Mouse (Mus musculus) midbrain, embryonic 12.5 days (tissue): Measurements from ENCODE around the gene Sart1. TPM values are rescaled to one million over a fixed set of nuclear protein-coding genes. Genes with fewer than 3 reads are reported as not detected.

Source experiments
- ATAC-seq: fragments of 200-750 bp; cut with Nextera tagmentation; 2 replicates; pipeline ENCODE4 v1.8.0; 2017; ENCODE audit warnings: low read depth, moderate TSS enrichment, moderate library complexity; ENCODE audit not compliant: low FRiP score
- H3K27ac ChIP-seq: fragments of 300-500 bp; sonication (generic); replicated peaks from 2 replicates; pipeline ENCODE4 v1.5.1; 2016; ENCODE audit warnings: mild to moderate bottlenecking
- H3K27me3 ChIP-seq: fragments of 300-500 bp; sonication (generic); 2 replicates; pipeline ENCODE4 v1.6.1; 2016; ENCODE audit warnings: mild to moderate bottlenecking
- H3K36me3 ChIP-seq: fragments of 300-500 bp; sonication (generic); 2 replicates; pipeline ENCODE4 v1.6.1; 2016
- H3K4me1 ChIP-seq: fragments of 300-500 bp; sonication (generic); 2 replicates; pipeline ENCODE4 v1.6.1; 2016
- H3K4me2 ChIP-seq: fragments of 300-500 bp; sonication (generic); replicated peaks from 2 replicates; pipeline ENCODE4 v1.6.1; 2016; ENCODE audit warnings: mild to moderate bottlenecking, moderate library complexity
- H3K4me3 ChIP-seq: fragments of 300-500 bp; sonication (generic); 2 replicates; pipeline ENCODE4 v1.5.1; 2016; ENCODE audit warnings: mild to moderate bottlenecking
- H3K9ac ChIP-seq: fragments of 300-500 bp; sonication (generic); replicated peaks from 2 replicates; pipeline ENCODE4 v1.6.1; 2016; ENCODE audit warnings: mild to moderate bottlenecking, moderate library complexity
- H3K9me3 ChIP-seq: fragments of 300-500 bp; sonication (generic); 2 replicates; pipeline ENCODE4 v1.6.1; 2016; ENCODE audit warnings: mild to moderate bottlenecking
- WGBS: fragments of 180-500 bp; shearing (Covaris S2); methylation state at CpG from one replicate; pipeline ENCODE4 v1.1.7; 2016; 5-methylcytosine and 5-hydroxymethylcytosine counted together
- polyA plus RNA-seq: library from polyadenylated mRNA; unstranded; fragments of >200 nt; fragmentation: Nextera tagmentation; extraction: Ambion mirVana; gene quantifications from 2 replicates; pipeline ENCODE4 v1.2.1, GENCODE M21; 2016

The Sart1 gene
- polyA plus RNA-seq, 1 experiment from 2014 or later: 115 TPM

DNA sequence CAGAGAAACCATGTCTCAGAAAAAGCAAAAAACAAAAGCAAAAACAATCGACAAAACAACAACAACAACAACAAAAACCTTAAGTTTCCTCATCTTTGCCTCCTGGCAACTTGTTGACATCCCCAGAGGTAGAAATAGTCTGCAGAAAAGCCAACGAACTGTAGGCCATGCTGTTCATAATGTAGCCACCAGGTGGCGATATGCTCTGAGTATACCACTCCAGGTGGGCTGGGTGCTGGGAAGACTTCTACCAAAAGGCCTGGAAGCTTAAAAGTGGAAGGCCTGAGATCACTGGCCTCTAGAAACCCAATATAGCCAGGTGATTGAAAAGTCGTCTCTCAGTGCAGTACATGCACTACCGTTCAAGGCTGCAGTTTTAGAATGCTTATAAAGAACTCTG is 50.5 kb downstream of the Sart1 start:
- Histone ChIP-seq H3K9ac (no peak overlapping the region), H3K36me3 (no peaks in the 10 kb centered on the region), H3K27ac (no peak overlapping the region), H3K9me3 (no peaks in the 10 kb centered on the region), H3K4me3 (no peak overlapping the region), H3K27me3 (no peaks in the 10 kb centered on the region), H3K4me2 (no peak overlapping the region), H3K4me1 (no peaks in the 10 kb centered on the region)
- WGBS: 20% methylated on average over 5 of the region's 5 CpGs
- ATAC-seq: no peak

DNA sequence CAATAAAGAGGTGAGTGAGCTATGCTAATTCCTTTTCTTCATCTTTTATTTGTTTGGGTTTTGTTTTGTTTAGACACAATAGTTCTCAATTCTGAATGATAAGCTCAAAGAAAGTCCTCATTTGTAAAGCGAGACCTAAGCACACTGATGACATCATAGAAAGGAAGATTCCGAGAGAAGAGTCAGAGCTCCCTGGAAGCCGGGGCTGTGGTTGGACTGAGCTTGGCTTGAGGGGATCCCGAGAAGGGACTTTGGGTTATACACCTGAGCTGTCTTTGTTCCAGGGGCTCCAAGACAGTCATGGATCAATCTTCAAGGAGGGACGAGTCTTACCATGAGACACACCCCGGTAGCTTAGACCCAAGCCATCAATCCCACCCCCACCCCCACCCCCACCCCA is 53.1 kb downstream of the Sart1 start, which contains the start of gene Catsper1:
TSS of gene Catsper1 (plus strand) at position 301 of the 400 bp plus-strand sequence.
- Histone ChIP-seq H3K4me3 (no peak within 1 kb of the TSS), H3K9ac (no peak within 1 kb of the TSS), H3K27me3 (no peaks in the 10 kb centered on the region), H3K4me2 (no peak within 1 kb of the TSS), H3K36me3 (no peaks in the 10 kb centered on the region), H3K4me1 (no peaks in the 10 kb centered on the region), H3K27ac (no peak within 1 kb of the TSS), H3K9me3 (no peaks in the 10 kb centered on the region)
- no peak for ATAC-seq
- 90% methylated on average over 6 of the region's 6 CpGs for WGBS

DNA sequence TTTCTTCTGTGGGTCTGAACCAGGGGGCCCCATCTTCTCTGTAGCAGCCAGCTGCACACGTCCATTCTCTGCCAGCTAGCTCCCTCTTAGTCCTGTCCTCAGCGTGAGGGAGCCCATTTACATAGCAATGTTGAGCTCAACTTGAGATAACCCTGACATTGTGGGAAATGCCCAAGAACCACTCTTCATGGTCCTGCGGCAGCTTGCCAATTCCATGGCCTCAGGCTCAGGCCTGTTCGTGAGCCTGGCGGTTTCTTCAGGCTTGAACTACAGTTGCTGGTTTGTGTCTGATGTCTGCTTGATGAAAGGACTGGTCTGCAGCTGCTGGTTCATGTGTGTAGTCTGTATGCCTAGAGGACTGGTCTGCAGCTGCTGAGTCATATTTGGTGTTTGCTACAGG is 53.8 kb downstream of the Sart1 start:
- no peaks in the 10 kb centered on the region for H3K27me3 ChIP-seq
- 80% methylated on average over 5 of the region's 5 CpGs for WGBS
- H3K4me3 ChIP-seq: no peak overlapping the region
- H3K4me1 ChIP-seq: no peaks in the 10 kb centered on the region
- no peak overlapping the region for H3K27ac ChIP-seq
- no peaks in the 10 kb centered on the region for H3K9me3 ChIP-seq
- no peak overlapping the region for H3K9ac ChIP-seq
- H3K4me2 ChIP-seq: no peak overlapping the region
- ATAC-seq: no peak
- no peaks in the 10 kb centered on the region for H3K36me3 ChIP-seq

DNA sequence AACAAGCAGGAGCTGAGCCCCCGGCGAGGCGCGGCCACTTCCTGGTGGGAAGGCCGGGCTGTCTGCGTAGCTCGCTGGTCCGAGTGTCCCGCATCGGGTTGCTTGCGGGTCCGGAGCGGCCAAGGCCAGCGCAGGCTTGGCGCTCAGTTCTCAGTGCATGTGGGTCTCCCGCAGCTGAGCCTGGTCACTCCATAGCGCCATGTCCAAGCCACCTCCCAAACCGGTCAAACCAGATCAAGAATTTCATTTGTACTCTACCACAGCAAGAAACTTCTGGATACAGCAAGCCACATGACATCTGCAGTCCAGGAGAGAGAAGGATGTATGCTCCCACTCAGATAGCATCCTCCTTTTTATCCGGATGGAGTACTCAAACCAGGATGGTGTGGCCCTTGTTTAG is 60.5 kb downstream of the Sart1 start:
- H3K9me3 ChIP-seq: no peaks in the 10 kb centered on the region
- no peak overlapping the region for H3K4me3 ChIP-seq
- no peaks in the 10 kb centered on the region for H3K27me3 ChIP-seq
- H3K36me3 ChIP-seq: no peaks in the 10 kb centered on the region
- WGBS: 72% methylated on average over 19 of the region's 19 CpGs
- no peak overlapping the region for H3K9ac ChIP-seq
- H3K4me2 ChIP-seq: no peak overlapping the region
- ATAC-seq: no peak
- no peaks in the 10 kb centered on the region for H3K4me1 ChIP-seq
- H3K27ac ChIP-seq: no peak overlapping the region

Other genes with a start within 250 kb of the Sart1 start
- 32.5 and 32.8 TPM in 2 replicates for gene Pacs1, start 115.6 kb downstream of the Sart1 start, polyA plus RNA-seq
- 411 and 418 TPM in 2 replicates for gene Sf3b2, start 93.2 kb downstream of the Sart1 start, polyA plus RNA-seq
- gene Gal3st3, start 90.4 kb downstream of the Sart1 start, polyA plus RNA-seq: 20.4 and 24.1 TPM in 2 replicates
- gene Catsper1, start 53.0 kb downstream of the Sart1 start, polyA plus RNA-seq: not detected in 2 replicates
- gene Cst6, start 39.1 kb downstream of the Sart1 start, polyA plus RNA-seq: 0.87 and 2.2 TPM in 2 replicates
- 75.9 and 79.9 TPM in 2 replicates for gene Eif1ad, start 22.0 kb downstream of the Sart1 start, polyA plus RNA-seq
- 392 and 402 TPM in 2 replicates for gene Banf1, start 21.5 kb downstream of the Sart1 start, polyA plus RNA-seq
- 0.17 and 0.28 TPM in 2 replicates for gene Tsga10ip, start 13.8 kb upstream of the Sart1 start, polyA plus RNA-seq
- 257 and 262 TPM in 2 replicates for gene Drap1, start 36.3 kb upstream of the Sart1 start, polyA plus RNA-seq
- gene AI837181, start 36.4 kb upstream of the Sart1 start, polyA plus RNA-seq: 52.4 and 60.3 TPM in 2 replicates
- gene Fosl1, start 58.8 kb upstream of the Sart1 start, polyA plus RNA-seq: not detected in 2 replicates
- 10.1 TPM in 2 replicates for gene Ccdc85b, start 69.2 kb upstream of the Sart1 start, polyA plus RNA-seq
- 144 and 149 TPM in 2 replicates for gene Fibp, start 71.9 kb upstream of the Sart1 start, polyA plus RNA-seq
- 3.6 and 3.9 TPM in 2 replicates for gene Ctsw, start 79.8 kb upstream of the Sart1 start, polyA plus RNA-seq
- 57.9 and 68.9 TPM in 2 replicates for gene Efemp2, start 85.3 kb upstream of the Sart1 start, polyA plus RNA-seq
- gene Mus81, start 99.7 kb upstream of the Sart1 start, polyA plus RNA-seq: 47.7 and 50.1 TPM in 2 replicates
- 3,169 and 3,187 TPM in 2 replicates for gene Cfl1, start 101.8 kb upstream of the Sart1 start, polyA plus RNA-seq
- 0.22 TPM in 1 of 2 replicates, not detected in the other for gene 1700020D05Rik, start 115.1 kb upstream of the Sart1 start, polyA plus RNA-seq
- gene Snx32, start 121.8 kb upstream of the Sart1 start, polyA plus RNA-seq: 35.9 and 36.0 TPM in 2 replicates
- 0.08 and 0.14 TPM in 2 replicates for gene Ovol1, start 171.9 kb upstream of the Sart1 start, polyA plus RNA-seq
- 2.2 and 2.6 TPM in 2 replicates for gene Ap5b1, start 179.3 kb upstream of the Sart1 start, polyA plus RNA-seq
- 137 and 165 TPM in 2 replicates for gene Rnaseh2c, start 213.2 kb upstream of the Sart1 start, polyA plus RNA-seq
- gene Kat5, start 221.5 kb upstream of the Sart1 start, polyA plus RNA-seq: 80.4 and 81.6 TPM in 2 replicates
- gene Rela, start 248.8 kb upstream of the Sart1 start, polyA plus RNA-seq: 34.2 and 37.6 TPM in 2 replicates